Mouse (Mus musculus): ENCODE measurements around the gene Mknk2. TPM values are rescaled to one million over a fixed set of nuclear protein-coding genes. Genes with fewer than 3 reads are reported as not detected.
A peak's percentile ranks its signal among the peaks of the same experiment; 100 is the strongest.
"Not testable (repeated sequence)": the region's sequence is repeated elsewhere in the genome, so short reads cannot be mapped to it uniquely, and the experiment has no call there.

The Mknk2 gene
- total RNA-seq, 2 experiments from 2014 or later = 170 to 176 TPM

DNA sequence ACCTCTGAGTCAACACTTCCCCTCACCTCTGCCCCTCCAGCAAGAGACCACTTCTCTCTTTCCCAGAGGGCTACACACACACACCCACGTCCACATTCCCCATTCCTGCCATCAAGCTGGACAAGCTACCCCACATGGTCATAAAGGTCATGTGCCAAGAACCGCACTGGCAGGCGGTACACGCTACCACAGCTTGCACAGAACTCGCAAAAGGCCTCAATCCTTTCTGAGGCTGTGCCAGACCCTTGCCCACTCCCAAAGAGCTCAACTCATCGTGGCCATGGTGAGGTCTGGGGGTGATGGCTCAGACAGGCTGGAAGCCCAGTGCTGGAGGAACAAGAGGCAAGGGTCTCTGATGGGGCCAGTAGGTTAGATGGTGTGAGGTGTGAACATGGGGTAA is 23.0 kb downstream of the Mknk2 start:
- no peak for DNase-seq (ENCODE audit: low spot score in 2 of 2)

DNA sequence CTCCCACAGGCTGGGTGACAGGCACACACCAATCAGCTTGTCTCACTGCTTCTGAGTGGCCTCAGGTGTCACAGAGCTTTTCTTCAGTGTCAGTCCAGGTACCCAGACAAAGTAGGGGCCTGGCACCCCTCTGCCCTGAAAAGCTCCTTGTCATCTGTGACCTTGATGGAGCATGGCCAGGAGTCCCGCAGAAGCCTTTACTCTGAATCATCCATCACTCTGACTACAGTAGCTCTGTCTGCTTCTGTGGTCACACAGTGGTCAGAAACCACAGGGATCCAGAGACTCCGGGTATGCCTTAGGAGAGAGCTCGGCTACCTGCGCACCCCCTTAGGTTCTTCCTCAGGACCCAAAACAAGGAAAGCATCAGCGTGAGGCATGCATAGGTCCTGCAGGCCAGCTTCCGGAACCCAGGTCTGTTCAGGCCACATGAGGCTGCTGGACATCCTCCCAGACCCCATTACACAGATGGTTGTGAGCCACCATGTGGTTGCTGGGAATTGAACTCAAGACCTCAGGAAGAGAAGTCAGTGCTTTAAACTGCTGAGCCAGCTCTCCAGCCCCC is 24.7 kb downstream of the Mknk2 start:
- no peak for DNase-seq (ENCODE audit: low spot score in 2 of 2)

DNA sequence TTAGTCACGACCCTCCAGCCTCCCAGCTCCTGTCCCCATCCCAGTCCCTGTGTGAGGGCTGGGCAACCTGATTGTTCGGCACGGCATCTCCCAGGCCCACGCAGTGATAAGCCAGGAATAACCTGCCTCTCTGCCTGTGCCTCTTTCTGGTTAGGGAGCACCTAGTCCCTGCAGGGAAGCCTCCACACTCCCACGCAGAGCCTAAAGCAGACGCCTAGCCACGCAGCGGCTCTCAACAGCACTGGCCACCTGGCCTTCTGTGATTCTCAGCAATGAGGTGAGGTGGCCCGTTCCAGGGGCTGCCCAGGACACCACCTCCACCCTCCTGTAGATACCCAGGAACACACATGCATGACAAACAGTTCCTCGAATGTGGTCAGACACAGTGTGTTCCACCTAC is 27.5 kb downstream of the Mknk2 start:
- no peak for DNase-seq (ENCODE audit: low spot score in 2 of 2)

DNA sequence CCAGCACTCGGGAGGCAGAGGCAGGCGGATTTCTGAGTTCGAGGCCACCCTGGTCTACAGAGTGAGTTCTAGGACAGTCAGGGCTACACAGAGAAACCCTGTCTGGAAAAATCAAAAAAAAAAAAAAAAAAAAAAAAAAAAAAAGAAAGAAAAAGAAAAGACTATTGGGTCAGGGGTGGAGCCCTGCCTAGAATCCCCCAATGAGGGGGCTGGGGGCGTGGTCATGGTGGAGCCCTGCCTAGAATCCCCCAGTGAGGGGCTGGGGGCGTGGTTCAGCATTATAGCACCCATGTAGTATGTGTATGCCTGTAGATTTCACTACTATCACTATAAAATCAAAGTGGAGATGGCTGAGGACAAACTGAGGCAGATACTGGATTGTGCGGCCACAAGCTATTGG is 28.0 kb downstream of the Mknk2 start:
- not testable (repeated sequence) for DNase-seq (ENCODE audit: low spot score in 2 of 2)

DNA sequence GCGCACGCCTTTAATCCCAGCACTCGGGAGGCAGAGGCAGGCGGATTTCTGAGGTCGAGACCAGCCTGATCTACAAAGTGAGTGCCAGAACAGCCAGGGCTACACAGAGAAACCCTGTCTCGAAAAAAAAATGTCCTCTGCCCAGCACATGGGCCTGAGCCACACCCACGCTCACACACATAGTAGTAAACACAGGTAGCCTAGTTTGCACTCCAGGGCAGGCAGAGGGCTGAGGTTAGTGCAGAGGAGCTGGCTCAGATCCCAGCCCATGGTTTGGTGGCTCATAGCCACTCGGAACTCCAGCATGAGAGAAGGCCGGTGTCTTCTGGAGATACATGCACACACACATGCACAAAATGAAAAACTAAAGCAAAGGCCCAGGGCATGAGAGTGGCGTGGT is 31.0 kb downstream of the Mknk2 start:
- DNase-seq (ENCODE audit: low spot score in 2 of 2) = no peak

DNA sequence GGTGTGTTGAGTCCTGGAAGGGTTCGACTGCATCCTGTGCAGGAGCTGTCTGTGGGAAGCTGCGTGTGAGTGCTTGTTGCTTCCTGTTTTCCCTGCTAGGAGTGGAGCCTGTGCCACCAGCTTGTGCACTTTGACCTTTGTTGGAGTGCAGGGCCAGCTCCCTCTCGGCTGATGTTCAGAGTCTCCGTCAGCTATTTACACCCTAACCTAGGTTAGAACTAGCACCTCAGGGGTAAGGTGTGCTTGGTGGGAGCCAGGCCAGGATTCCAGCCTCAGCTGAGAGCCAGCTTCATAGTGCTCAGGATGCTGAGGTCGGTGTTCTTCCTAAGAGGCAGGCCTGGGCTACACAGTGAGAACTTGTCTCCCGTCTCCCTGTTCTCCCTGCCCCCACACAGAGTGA is 42.6 kb downstream of the Mknk2 start:
- no peak for DNase-seq (ENCODE audit: low spot score in 2 of 2)

DNA sequence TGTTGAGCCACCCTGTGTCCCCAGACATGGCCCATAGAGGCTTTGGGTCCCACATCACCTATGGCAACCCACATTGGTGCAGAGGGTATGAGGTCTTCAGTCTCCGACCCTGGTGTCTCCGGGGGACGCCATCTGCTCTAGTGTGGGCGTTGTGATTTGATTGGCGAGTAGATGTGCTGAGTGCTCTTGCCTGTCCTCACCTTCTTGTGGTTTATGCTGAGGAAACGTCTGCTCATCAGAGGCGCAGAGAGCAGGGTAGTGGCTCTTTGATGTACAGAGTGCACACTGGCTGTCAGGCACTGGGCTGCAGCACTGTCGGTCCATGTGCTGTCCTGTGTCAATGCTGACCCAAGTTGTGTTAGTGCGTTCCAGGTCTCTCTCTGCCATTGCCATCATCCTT is 49.0 kb downstream of the Mknk2 start:
- no peak for DNase-seq (ENCODE audit: low spot score in 2 of 2)

DNA sequence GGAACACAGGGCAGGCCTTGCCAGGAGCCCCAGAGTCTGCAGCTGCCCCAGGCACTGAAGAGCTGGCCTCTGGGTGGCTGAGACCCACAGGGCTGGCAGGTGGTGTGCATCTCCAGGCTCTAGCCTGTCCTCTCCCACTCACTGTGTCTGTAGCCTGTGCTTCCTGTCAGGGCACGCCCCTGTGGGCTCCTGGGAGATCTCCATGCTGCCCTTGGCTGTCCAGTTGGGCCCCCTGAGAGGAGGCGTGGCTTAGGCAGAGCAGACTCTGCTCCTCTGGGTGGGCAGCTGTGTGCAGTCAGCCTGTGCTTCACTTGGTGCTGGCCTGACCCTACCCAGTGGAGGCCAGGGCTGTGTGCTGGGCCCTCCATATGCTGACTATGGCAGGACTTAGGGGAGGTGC is 50.2 kb downstream of the Mknk2 start:
- no peak for DNase-seq (ENCODE audit: low spot score in 2 of 2)

DNA sequence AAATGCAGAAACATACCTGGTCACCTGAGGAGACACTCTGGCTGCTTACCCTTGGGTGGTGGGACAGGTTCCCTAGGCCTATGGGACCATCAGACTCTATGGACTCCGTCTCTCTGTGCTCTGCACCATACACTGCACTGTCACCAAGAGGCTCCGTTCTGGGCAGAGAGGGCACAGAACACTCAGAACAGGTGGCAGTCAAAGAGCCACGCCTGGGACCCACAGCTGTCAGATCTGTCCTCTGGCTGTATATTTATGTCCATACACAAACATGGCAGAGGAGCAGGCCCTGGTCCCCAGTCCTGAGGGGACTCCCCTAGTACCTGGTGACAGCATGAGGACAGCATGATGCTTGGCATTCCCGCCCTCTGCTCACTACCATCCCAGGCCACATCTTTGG is 52.1 kb downstream of the Mknk2 start:
- no peak for DNase-seq (ENCODE audit: low spot score in 2 of 2)

DNA sequence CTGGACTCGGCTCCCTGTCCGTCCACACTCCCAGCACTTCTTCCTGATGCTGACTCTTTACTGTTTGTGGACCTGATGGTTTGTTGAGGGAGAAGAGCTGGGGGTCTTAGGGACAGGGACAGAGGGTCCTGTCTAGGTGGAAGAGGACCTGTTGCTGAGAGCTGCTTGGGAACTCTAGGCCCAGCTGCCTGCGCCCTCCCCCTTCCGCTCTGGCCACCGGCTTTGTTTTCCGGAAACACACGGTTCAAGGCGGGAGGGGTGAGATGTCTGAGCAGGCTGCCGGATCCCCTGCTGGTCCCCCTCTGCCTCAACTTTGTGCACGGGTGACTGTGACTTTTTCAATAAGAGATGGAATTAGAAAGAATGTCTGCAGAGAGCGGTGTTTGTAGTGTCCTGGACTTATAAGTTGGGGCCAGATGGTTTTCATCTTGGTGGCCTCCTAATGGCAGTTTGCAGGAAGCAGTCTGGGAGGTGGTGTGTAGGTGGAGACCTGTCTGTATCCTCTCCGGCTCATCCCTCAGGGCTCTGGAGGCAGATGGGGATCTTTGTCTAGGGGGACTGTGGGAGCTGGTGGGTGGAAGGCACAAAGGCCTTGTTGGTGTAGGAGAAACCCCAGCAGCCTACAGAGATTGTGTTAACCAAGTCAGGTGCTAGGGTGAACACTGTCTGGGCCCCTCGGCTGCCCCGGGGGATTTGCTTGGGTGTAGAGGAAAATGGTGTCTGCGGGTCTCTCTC is 54.3 kb downstream of the Mknk2 start:
- peak in 1 of 2 experiments; percentile 58 for DNase-seq (ENCODE audit: low spot score in 2 of 2)

DNA sequence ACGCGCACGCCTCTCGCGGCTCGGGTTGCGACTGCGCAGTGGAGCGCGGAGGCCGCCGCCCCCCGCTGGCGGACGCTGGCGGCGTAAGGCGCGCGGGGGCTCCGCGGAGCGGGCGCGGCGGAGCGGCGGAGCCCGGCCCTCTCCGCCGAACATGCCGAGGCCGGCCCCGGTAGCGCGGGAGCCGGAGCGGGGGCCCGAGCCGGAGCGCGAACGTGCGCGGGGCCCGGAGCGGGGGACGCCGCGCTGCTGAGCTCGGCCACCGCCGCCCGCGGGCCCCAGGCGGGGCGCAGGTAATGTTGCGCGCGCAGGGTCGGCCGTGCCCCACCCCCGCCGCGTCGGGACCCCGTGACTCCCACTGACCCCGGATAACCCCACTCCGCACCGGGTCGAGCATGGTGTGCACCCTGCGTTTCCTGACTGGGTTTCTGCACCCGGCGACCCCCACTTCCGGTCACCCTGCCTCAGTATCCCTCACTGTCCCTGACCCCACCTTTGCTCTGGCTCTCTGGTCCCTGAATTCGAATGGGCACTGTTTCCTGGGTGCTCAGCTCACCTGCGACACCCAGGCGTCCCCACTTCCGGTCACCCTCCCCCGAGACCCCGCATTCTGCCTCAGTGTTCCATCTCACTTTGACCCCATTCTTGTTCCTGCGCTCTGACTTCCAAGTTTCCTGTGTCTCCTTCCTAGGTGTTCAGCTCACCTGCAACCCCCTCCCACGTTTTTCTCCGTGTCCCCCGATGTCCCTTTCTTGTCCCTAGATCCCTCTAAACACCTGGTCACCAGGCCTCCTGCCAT is 55.1 kb downstream of the Mknk2 start, which contains the start of gene Csnk1g2:
Gene Csnk1g2 (plus strand): TSS at position 178 of the 796 bp plus-strand sequence.
- DNase-seq (ENCODE audit: low spot score in 2 of 2) = peak in 1 of 2 experiments; percentile 61

DNA sequence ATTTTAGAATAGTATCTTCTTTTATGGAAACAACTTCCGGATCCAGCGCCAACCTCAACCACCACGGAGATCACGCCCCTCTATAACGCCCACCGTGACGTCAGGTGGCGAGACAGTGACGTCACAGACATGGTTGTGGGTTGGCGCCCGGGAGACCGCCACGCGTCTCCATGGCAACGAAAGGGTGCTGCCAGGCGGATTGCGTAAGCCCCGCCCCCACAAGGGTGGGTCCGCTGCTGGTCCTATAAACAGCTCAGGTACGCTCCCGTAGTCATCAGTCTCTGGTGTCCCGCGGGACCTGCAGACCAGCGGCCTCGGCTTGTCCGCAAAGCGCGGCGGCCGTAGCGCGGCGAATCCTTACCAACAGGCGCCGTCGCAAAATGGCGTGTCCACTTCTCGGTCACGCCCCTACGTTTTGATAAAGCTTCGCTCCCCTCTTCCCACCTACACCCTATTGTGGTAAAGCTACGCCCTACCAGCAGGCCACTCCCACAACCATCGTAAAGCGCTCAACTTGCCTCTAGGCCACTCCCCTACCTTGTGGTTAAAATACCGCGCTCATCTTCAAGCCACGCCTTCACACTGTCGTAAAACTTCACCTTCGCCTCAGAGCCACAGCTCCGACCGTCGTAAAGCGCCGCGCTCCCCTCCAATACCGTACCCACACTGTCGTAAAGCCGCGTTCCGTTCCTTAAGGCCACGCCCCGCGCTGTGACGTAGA is 55.8 kb downstream of the Mknk2 start:
- DNase-seq (ENCODE audit: low spot score in 2 of 2) = peak; percentile 96 to 99

DNA sequence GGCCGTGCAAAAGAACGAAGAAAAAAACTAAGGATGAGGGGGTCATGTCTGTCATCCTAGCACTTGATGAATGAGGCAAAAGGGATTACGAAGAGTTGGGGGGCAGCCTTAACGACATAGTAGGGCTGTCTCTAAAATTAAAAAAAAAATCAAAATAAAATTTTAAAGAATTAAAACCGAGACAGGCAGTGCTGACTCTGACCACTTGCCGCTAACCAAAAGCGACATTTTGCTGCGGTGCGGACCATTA is 56.3 kb downstream of the Mknk2 start:
- no peak for DNase-seq (ENCODE audit: low spot score in 2 of 2)

DNA sequence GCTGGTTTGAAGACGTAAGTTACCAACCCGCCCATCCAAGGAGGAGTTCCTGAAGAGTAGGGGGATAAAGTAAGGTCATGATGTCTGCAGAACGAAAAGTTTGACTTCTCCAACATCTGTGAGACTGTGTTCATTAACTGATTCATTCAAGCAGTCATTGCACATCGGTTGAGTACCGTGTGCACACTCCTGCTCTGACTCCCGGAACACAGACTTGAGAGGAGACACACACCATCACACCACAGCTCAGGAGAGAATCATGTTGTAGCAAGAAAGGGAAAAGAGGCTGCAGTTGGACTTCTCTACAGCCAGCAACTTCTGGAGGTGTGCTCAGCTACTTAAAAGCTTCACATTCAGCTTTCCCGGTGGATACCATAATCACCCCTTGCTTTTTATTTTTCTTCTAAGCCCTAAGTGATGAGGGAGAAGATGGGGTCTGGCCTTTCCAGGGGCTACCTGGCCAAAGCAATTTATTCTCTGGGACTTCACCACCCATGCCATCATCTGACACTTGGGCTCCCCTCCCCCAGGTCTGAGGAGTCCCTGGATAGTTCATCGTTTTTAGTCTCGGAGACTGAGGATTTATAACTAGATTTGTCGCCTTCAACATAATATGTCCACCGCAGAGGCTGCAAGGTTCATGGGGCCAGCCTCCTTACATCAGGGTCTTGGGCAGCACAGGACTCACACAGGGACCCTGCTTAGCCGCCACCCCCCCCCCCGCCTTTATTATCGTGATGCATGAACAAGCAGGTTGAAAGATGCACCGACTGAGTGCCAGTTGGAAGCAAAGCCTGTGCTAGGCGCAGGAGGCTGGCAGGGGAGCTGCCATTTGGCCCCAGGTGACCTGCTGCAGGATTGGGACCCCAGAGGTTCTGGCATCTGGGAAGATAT is 56.9 kb downstream of the Mknk2 start:
- no peak for DNase-seq (ENCODE audit: low spot score in 2 of 2)

DNA sequence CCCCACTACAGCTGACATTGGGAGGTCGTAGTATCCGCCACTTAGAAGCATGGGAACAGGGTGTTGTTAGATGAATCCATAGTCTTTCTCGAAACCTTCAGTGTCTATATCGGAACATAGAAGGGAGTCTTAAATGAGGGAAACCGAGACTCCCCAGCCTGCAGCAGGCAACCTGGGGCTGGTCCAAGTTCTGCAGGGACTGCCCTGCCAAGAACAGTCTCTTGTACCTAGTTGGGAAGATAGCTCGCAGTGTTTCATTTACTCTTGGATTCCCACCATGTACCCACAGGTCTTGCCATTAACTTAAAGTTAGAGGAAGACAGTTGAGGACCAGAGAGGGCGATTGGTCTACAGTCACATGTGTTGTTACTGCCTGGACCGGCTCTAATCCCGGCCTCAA is 57.5 kb downstream of the Mknk2 start:
- no peak for DNase-seq (ENCODE audit: low spot score in 2 of 2)

DNA sequence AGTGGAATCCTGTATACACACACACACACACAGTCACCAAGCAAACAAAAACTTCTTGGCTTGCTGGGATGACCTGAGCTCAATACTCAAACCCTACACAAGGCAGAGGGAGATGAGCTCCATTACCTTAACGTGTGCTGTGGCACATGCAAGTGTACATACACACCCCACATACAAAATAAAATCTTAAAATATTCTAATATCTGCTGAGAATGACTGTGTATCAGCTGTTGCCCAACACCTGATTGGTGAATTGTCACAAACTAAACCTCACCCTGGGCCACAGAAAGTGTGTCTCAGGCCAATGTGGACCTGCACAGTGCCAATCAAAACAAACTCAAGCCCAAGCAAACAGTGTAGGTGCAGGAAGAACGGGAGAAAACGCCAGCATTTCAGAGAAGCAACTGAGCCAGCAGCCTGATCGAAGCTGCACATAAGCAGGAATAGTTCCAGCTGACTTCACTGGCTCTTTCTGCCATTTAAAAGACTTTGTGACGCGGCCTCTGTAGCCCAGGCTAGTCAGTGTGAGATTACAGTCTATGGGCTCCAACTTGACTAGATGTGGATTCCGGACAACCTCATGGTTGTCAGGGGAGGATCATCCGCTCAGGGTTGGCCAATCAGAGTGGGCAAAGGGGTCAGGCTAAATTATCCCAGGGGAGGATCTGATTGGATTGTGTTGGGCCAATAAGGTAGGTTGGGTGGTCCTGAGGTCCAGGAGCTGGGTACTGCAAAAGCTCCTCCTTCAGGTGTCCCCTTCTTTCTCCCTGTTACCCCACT is 58.3 kb downstream of the Mknk2 start:
- no peak for DNase-seq (ENCODE audit: low spot score in 2 of 2)

DNA sequence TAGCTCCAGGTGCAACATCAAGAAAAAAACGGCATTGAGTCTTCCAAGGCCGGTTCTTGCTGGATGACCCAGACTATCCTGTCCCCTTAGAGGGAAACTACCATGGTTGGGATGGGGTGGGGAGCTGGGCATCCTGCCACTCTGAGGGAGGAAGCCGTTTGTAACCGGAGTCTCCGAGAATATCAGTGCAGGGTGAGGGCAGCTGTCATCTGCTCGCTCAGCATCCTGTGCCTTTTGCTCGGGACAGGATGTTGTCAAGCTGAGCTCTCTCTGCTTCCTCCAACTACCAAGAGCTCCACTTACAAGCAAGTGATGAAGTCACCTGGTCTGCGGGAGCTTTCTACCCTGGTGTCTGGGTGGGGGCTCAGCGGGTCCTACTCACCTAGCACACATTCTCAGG is 59.7 kb downstream of the Mknk2 start:
- no peak for DNase-seq (ENCODE audit: low spot score in 2 of 2)

All from gastrocnemius, postnatal 4 days (tissue).